Mouse (Mus musculus): ENCODE results near the gene Hsd17b6.

- TF ChIP-seq CTCF (IDR thresholded peaks at IDR 0.05) = no peak
- TF ChIP-seq EP300 (IDR thresholded peaks at IDR 0.05) = no peak
Observed at GRCm38 (mm10) chr10:128029931-128030330, 22.5 kb upstream of the Hsd17b6 start.

Measured in lung, postnatal 0 days (tissue).